Mouse (Mus musculus): ENCODE measurements around the gene Taf4. TPM values are rescaled to one million over a fixed set of nuclear protein-coding genes. Genes with fewer than 3 reads are reported as not detected.

Taf4 gene
- total and polyA plus RNA-seq, 2 experiments from 2014 or later = 2.9 to 15.0 TPM

DNA sequence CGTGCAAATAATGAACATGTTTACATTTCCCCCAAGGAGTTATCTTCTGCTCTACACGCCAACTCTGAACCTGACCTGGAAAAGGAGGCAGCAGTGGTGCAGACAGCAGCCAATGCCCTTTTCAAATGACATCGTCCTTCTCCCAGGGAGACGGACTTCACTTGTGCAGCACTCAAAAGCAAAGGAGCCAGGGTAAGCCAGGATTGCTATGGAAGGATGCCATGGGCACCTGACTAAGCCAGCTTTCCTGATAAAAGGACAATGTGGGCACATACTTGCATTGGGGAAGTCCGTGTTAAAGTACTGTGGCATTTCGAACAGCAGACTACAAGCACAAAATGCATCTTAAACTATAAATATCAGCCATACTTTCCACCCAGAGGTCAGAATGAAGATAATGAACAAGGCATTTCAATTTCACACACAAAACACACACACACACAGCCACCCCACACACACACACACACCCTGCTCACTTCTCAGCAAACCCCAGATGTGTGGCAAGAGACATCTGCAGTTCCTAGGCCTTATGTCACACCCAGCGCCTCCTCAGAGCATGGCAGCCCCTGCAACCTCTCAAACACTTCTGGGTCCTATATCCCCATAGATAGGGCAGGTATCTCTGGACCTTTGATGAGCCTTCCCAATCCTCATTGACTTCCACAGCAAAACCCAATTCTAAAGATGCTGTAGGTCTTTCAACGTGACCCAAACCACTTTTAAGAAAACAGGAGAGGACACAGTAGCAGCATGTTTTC is 2.4 kb downstream of the Taf4 start:
- DNase-seq (ENCODE audit: low spot score) (peak; percentile 25), ATAC-seq (ENCODE audit: low FRiP score) (no peak)
- Histone ChIP-seq H3K4me1 (ENCODE audit: insufficient read depth, low read length) (peaks cover 14% of the 10 kb centered on the region), H3K9me3 (ENCODE audit: low read length) (no peaks in the 10 kb centered on the region), H3K4me2 (ENCODE audit: low read depth, low read length, poor library complexity, severe bottlenecking) (peak overlapping the region; percentile 99), H3K9ac (replicated peaks; ENCODE audit: low read length, poor library complexity, severe bottlenecking) (peak overlapping the region; percentile 96; the same call in 1 of the 2 replicates), H3K27ac (ENCODE audit: low read depth, low read length) (no peak overlapping the region), H3K27me3 (ENCODE audit: insufficient read depth, low read length) (no peaks in the 10 kb centered on the region), H3K36me3 (ENCODE audit: insufficient read depth, low read length) (no peaks in the 10 kb centered on the region), H3K4me3 (ENCODE audit: low read depth, low read length) (peak overlapping the region; percentile 79)
- 26% methylated on average over 8 of the region's 8 CpGs for WGBS
- TF ChIP-seq CTCF (IDR thresholded peaks at IDR 0.05) = no peak

GRCm38 (mm10) chr2:179972406-179972805 is 4.0 kb downstream of the Taf4 start:
- DNase-seq (ENCODE audit: low spot score) = no peak
- H3K4me1 ChIP-seq (ENCODE audit: insufficient read depth, low read length) = peaks cover 14% of the 10 kb centered on the region
- 64% methylated on average over 2 of the region's 2 CpGs for WGBS

DNA sequence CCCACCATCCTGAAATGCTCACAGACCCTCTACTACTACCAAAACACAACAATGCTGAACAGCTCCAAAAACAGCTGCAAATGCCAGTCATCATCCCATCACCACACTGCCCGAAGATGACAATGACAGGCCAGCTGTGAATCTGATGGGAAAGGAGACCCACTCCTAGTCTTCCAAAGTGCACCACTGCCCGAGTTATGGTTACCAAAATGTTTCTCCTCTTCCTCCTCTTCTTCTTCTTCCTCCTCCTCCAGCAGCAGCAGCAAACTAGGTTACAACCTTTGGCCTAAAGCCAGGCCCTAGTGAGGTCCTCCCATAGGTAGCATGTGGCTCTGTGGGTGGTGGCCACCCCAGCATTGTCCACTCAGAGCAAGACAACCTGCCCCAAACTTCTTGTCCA is 4.6 kb downstream of the Taf4 start:
- no peak overlapping the region for H3K27ac ChIP-seq (ENCODE audit: low read depth, low read length)
- WGBS = 84% methylated on average over 2 of the region's 2 CpGs
- ATAC-seq (ENCODE audit: low FRiP score) = no peak
- TF ChIP-seq CTCF (IDR thresholded peaks at IDR 0.05) = no peak
- H3K27me3 ChIP-seq (ENCODE audit: insufficient read depth, low read length) = no peaks in the 10 kb centered on the region
- H3K4me3 ChIP-seq (ENCODE audit: low read depth, low read length) = no peak overlapping the region
- no peak overlapping the region for H3K4me2 ChIP-seq (ENCODE audit: low read depth, low read length, poor library complexity, severe bottlenecking)
- H3K4me1 ChIP-seq (ENCODE audit: insufficient read depth, low read length) = peaks cover 14% of the 10 kb centered on the region
- no peaks in the 10 kb centered on the region for H3K9me3 ChIP-seq (ENCODE audit: low read length)
- no peak for DNase-seq (ENCODE audit: low spot score)
- H3K36me3 ChIP-seq (ENCODE audit: insufficient read depth, low read length) = no peaks in the 10 kb centered on the region
- no peak overlapping the region for H3K9ac ChIP-seq (replicated peaks; ENCODE audit: low read length, poor library complexity, severe bottlenecking)

More at GRCm38 (mm10) chr2:179972406-179972805, 4.0 kb downstream of the Taf4 start:
- H3K4me2 ChIP-seq (ENCODE audit: low read depth, low read length, poor library complexity, severe bottlenecking) = no peak overlapping the region
- no peaks in the 10 kb centered on the region for H3K9me3 ChIP-seq (ENCODE audit: low read length)
- no peak for TF ChIP-seq CTCF (IDR thresholded peaks at IDR 0.05)
- no peak for ATAC-seq (ENCODE audit: low FRiP score)
- H3K9ac ChIP-seq (replicated peaks; ENCODE audit: low read length, poor library complexity, severe bottlenecking) = no peak overlapping the region
- no peak overlapping the region for H3K27ac ChIP-seq (ENCODE audit: low read depth, low read length)
- H3K4me3 ChIP-seq (ENCODE audit: low read depth, low read length) = no peak overlapping the region
- no peaks in the 10 kb centered on the region for H3K36me3 ChIP-seq (ENCODE audit: insufficient read depth, low read length)
- H3K27me3 ChIP-seq (ENCODE audit: insufficient read depth, low read length) = no peaks in the 10 kb centered on the region

GRCm38 (mm10) chr2:179969137-179969536 is 7.3 kb downstream of the Taf4 start:
- Histone ChIP-seq H3K27me3 (ENCODE audit: insufficient read depth, low read length) (no peaks in the 10 kb centered on the region), H3K4me2 (ENCODE audit: low read depth, low read length, poor library complexity, severe bottlenecking) (no peak overlapping the region), H3K4me1 (ENCODE audit: insufficient read depth, low read length) (peaks cover 13% of the 10 kb centered on the region), H3K9me3 (ENCODE audit: low read length) (no peaks in the 10 kb centered on the region), H3K27ac (ENCODE audit: low read depth, low read length) (no peak overlapping the region), H3K4me3 (ENCODE audit: low read depth, low read length) (no peak overlapping the region), H3K36me3 (ENCODE audit: insufficient read depth, low read length) (no peaks in the 10 kb centered on the region), H3K9ac (replicated peaks; ENCODE audit: low read length, poor library complexity, severe bottlenecking) (no peak overlapping the region)
- WGBS = 66% methylated on average over 3 of the region's 3 CpGs
- no peak for ATAC-seq (ENCODE audit: low FRiP score)
- no peak for DNase-seq (ENCODE audit: low spot score)
- TF ChIP-seq CTCF (IDR thresholded peaks at IDR 0.05) = no peak

DNA sequence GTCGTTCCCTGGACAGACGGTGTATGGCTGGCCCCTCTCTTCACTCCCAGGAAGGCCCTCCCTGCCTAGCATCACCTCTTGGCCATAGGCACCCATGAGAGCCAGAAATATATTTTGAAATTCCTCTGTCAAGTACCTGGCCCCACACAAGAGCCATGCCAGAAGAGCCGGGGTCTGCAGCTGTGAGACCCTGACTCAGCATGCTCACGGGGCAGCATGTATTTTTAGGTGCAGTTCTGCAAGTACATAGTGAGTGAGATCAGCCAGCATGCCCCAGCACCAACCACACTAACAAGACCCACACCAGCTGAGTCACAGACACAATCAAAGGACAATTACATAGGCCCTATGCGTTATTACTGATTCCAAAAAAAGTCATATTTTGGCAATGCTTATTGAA is 8.8 kb downstream of the Taf4 start:
- H3K9ac ChIP-seq (replicated peaks; ENCODE audit: low read length, poor library complexity, severe bottlenecking) = no peak overlapping the region
- H3K4me1 ChIP-seq (ENCODE audit: insufficient read depth, low read length) = 0 out of 2 replicates have a peak, but pooled peaks cover 4% of the 10 kb centered on the region
- no peaks in the 10 kb centered on the region for H3K27me3 ChIP-seq (ENCODE audit: insufficient read depth, low read length)
- no peak overlapping the region for H3K4me2 ChIP-seq (ENCODE audit: low read depth, low read length, poor library complexity, severe bottlenecking)
- no peak for DNase-seq (ENCODE audit: low spot score)
- H3K27ac ChIP-seq (ENCODE audit: low read depth, low read length) = no peak overlapping the region
- TF ChIP-seq CTCF (IDR thresholded peaks at IDR 0.05) = no peak
- H3K36me3 ChIP-seq (ENCODE audit: insufficient read depth, low read length) = no peaks in the 10 kb centered on the region
- H3K4me3 ChIP-seq (ENCODE audit: low read depth, low read length) = no peak overlapping the region
- H3K9me3 ChIP-seq (ENCODE audit: low read length) = no peaks in the 10 kb centered on the region
- ATAC-seq (ENCODE audit: low FRiP score) = no peak
- WGBS = 72% methylated on average over 5 of the region's 5 CpGs

DNA sequence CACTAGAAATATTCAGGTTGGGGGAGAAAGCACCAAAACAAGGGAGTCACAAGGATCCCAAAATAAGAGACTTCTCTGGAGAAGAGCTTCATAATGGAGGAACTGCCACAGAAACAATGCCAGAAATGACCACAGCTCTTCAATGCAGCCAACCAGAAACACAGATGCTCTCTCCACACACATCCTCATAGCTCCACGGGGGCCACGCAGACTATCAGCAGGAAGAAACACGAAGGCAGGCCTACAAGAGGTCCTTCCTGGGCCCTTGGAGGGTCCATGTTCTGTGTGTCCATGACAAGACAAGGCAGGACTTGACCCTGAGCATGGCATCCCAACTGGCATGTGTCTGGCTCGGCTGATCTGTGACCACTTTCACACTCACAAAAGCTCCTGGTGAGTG is 15.0 kb downstream of the Taf4 start:
- no peak for DNase-seq (ENCODE audit: low spot score)
- no peaks in the 10 kb centered on the region for H3K36me3 ChIP-seq (ENCODE audit: insufficient read depth, low read length)
- ATAC-seq (ENCODE audit: low FRiP score) = no peak
- H3K27me3 ChIP-seq (ENCODE audit: insufficient read depth, low read length) = no peaks in the 10 kb centered on the region
- no peak overlapping the region for H3K4me3 ChIP-seq (ENCODE audit: low read depth, low read length)
- no peak overlapping the region for H3K9ac ChIP-seq (replicated peaks; ENCODE audit: low read length, poor library complexity, severe bottlenecking)
- 83% methylated on average over 4 of the region's 4 CpGs for WGBS
- TF ChIP-seq CTCF (IDR thresholded peaks at IDR 0.05) = no peak
- no peak overlapping the region for H3K4me2 ChIP-seq (ENCODE audit: low read depth, low read length, poor library complexity, severe bottlenecking)
- no peaks in the 10 kb centered on the region for H3K9me3 ChIP-seq (ENCODE audit: low read length)
- H3K4me1 ChIP-seq (ENCODE audit: insufficient read depth, low read length) = 0 out of 2 replicates have a peak, but pooled peaks cover 2% of the 10 kb centered on the region
- no peak overlapping the region for H3K27ac ChIP-seq (ENCODE audit: low read depth, low read length)
